ENCODE assay signal across 15 mouse cellular contexts in the genomic region with DNA sequence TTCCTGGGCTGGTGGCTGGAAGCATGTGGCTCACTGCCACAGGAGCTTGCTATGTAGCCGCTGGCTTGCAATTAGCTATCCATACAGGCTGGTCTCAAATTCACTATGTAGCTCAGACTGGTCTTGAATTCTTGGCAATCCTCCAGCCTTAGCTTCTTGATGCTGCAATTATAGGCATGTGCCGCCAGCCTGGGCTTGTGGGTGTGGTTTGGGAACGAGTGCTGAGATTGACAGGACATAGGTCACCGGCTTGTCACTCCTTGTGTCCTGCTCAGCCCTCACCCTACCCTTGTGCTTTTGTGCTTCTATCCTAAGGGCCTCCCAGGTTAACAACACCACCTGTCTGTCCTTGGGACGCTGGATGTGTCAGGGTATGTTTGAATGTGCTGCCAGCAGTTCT.
DNase-seq lines count a peak whose midpoint lies in the region; ATAC-seq and TF ChIP-seq lines count a peak whose summit lies in the region.
"Had no signal": no experiment of that assay in that cellular context is flagged by ENCODE, and none has a peak within 500 bp of the region (broad histone marks: within the 10 kb centered on the region; RNA-seq: fewer than 3 reads in every experiment).

No protein-coding gene starts in this region.

- H3K27ac ChIP-seq in embryonic facial prominence, embryonic 11.5 days (replicated peaks; ENCODE audit: low read depth, low read length): no peak overlapping the region
- H3K27ac ChIP-seq in embryonic facial prominence, embryonic 10.5 days (replicated peaks): no peak overlapping the region
- no peak overlapping the region for H3K27ac ChIP-seq in lung, embryonic 14.5 days (ENCODE audit: low read depth)
- no peak overlapping the region for H3K27ac ChIP-seq in forebrain, embryonic 16.5 days (ENCODE audit: low read length)
- H3K27ac ChIP-seq in stomach, postnatal 0 days (replicated peaks): no peak overlapping the region
- H3K27ac ChIP-seq: liver, embryonic 14.5 days had no signal

- H3K4me2 ChIP-seq in embryonic facial prominence, embryonic 11.5 days (ENCODE audit: low read depth, low read length): no peak overlapping the region
- no peak overlapping the region for H3K4me2 ChIP-seq in lung, embryonic 14.5 days
- no peak overlapping the region for H3K4me2 ChIP-seq in forebrain, embryonic 16.5 days (ENCODE audit: low read length)
- no peak overlapping the region for H3K4me2 ChIP-seq in stomach, postnatal 0 days (replicated peaks; ENCODE audit: low read depth)

- H3K4me3 ChIP-seq in embryonic facial prominence, embryonic 11.5 days (ENCODE audit: low read depth, low read length): no peak overlapping the region
- H3K4me3 ChIP-seq in embryonic facial prominence, embryonic 10.5 days: no peak overlapping the region
- H3K4me3 ChIP-seq in lung, embryonic 14.5 days (ENCODE audit: low read depth, low read length): no peak overlapping the region
- H3K4me3 ChIP-seq in forebrain, embryonic 16.5 days (replicated peaks; ENCODE audit: low read length): no peak overlapping the region
- H3K4me3 ChIP-seq in stomach, postnatal 0 days (ENCODE audit: low read depth, low read length): no peak overlapping the region

- 55% methylated on average over 5 of the region's 5 CpGs for WGBS in embryonic facial prominence, embryonic 11.5 days
- whole genome bisulfite sequencing in embryonic facial prominence, embryonic 10.5 days: 72% methylated on average over 5 of the region's 5 CpGs
- 50% methylated on average over 5 of the region's 5 CpGs for WGBS in lung, embryonic 14.5 days
- WGBS in forebrain, embryonic 16.5 days: 21% methylated on average over 5 of the region's 5 CpGs
- 53% methylated on average over 5 of the region's 5 CpGs for WGBS in stomach, postnatal 0 days

- H3K9me3 ChIP-seq in embryonic facial prominence, embryonic 11.5 days (replicated peaks; ENCODE audit: control insufficient read depth, low read length): no peaks in the 10 kb centered on the region
- 0 out of 2 replicates have a peak, but pooled peaks cover 1% of the 10 kb centered on the region for H3K9me3 ChIP-seq in embryonic facial prominence, embryonic 10.5 days
- no peaks in the 10 kb centered on the region for H3K9me3 ChIP-seq in lung, embryonic 14.5 days (ENCODE audit: low read depth, low read length)
- no peaks in the 10 kb centered on the region for H3K9me3 ChIP-seq in forebrain, embryonic 16.5 days (ENCODE audit: control insufficient read depth, low read length)
- no peaks in the 10 kb centered on the region for H3K9me3 ChIP-seq in stomach, postnatal 0 days (ENCODE audit: control insufficient read depth, low read length)

- H3K4me1 ChIP-seq in embryonic facial prominence, embryonic 11.5 days (ENCODE audit: control insufficient read depth, insufficient read depth, low read length): no peaks in the 10 kb centered on the region
- H3K4me1 ChIP-seq in embryonic facial prominence, embryonic 10.5 days: peaks cover 15% of the 10 kb centered on the region
- H3K4me1 ChIP-seq in lung, embryonic 14.5 days (ENCODE audit: insufficient read depth): no peaks in the 10 kb centered on the region
- peaks cover 14% of the 10 kb centered on the region for H3K4me1 ChIP-seq in forebrain, embryonic 16.5 days (replicated peaks; ENCODE audit: control insufficient read depth, insufficient read depth, low read length)
- H3K4me1 ChIP-seq in stomach, postnatal 0 days (replicated peaks; ENCODE audit: control insufficient read depth, insufficient read depth): no peaks in the 10 kb centered on the region

- DNase-seq in embryonic facial prominence, embryonic 11.5 days (ENCODE audit: low spot score): peak; percentile 58
- DNase-seq in embryonic facial prominence, embryonic 10.5 days (ENCODE audit: low spot score): no peak
- DNase-seq in lung, embryonic 14.5 days: peak; percentile 55
- DNase-seq in lung, postnatal 36 days: no peak
- peak; percentile 60 for DNase-seq in ZHBTc4 (ENCODE audit: low read depth, low spot score)
- no peak for DNase-seq in layer of hippocampus, postnatal 14 days (ENCODE audit: low spot score in 2 of 2)
- DNase-seq in stomach, postnatal 0 days (ENCODE audit: low spot score): no peak
- DNase-seq: adrenal gland, postnatal 10 days; cerebellum, postnatal 25 days; heart, adult 18-20 months; heart, postnatal 10 days; kidney, postnatal 14 days; right cerebral cortex, postnatal 14 days had no signal

- no peaks in the 10 kb centered on the region for H3K36me3 ChIP-seq in embryonic facial prominence, embryonic 11.5 days (replicated peaks; ENCODE audit: control insufficient read depth, insufficient read depth, low read depth, low read length)
- no peaks in the 10 kb centered on the region for H3K36me3 ChIP-seq in embryonic facial prominence, embryonic 10.5 days (replicated peaks)
- H3K36me3 ChIP-seq in lung, embryonic 14.5 days (ENCODE audit: insufficient read depth): no peaks in the 10 kb centered on the region
- no peaks in the 10 kb centered on the region for H3K36me3 ChIP-seq in forebrain, embryonic 16.5 days (ENCODE audit: control insufficient read depth, insufficient read depth)
- no peaks in the 10 kb centered on the region for H3K36me3 ChIP-seq in stomach, postnatal 0 days (ENCODE audit: control insufficient read depth, insufficient read depth, low read length)

- no peak overlapping the region for H3K9ac ChIP-seq in embryonic facial prominence, embryonic 11.5 days (replicated peaks; ENCODE audit: low read length)
- no peak overlapping the region for H3K9ac ChIP-seq in lung, embryonic 14.5 days
- no peak overlapping the region for H3K9ac ChIP-seq in forebrain, embryonic 16.5 days (replicated peaks; ENCODE audit: low read depth, low read length)
- no peak overlapping the region for H3K9ac ChIP-seq in stomach, postnatal 0 days (ENCODE audit: low read length)
- H3K9ac ChIP-seq: liver, embryonic 14.5 days had no signal

- no peak for TF ChIP-seq EP300 in stomach, postnatal 0 days (optimal IDR thresholded peaks at IDR 0.05)

- no peak for TF ChIP-seq CTCF in lung, embryonic 14.5 days (IDR thresholded peaks at IDR 0.05; ENCODE audit: low read depth)
- no peak for TF ChIP-seq CTCF in stomach, postnatal 0 days (IDR thresholded peaks at IDR 0.05; ENCODE audit: low read depth)

- ATAC-seq in embryonic facial prominence, embryonic 11.5 days (replicated peaks; ENCODE audit: insufficient number of reproducible peaks, low FRiP score, low TSS enrichment, low read depth): 0 out of 2 replicates have a peak, but pooled peaks have one; percentile 48
- ATAC-seq in lung, embryonic 14.5 days (ENCODE audit: insufficient read depth): no peak
- peak; percentile 47; the same call in 1 of the 2 replicates for ATAC-seq in forebrain, embryonic 16.5 days
- ATAC-seq in stomach, postnatal 0 days (ENCODE audit: low FRiP score, low TSS enrichment): no peak

- no peaks in the 10 kb centered on the region for H3K27me3 ChIP-seq in embryonic facial prominence, embryonic 11.5 days (ENCODE audit: control insufficient read depth, insufficient read depth, low read length)
- H3K27me3 ChIP-seq in embryonic facial prominence, embryonic 10.5 days (replicated peaks; ENCODE audit: low read depth, poor library complexity, severe bottlenecking): no peaks in the 10 kb centered on the region
- no peaks in the 10 kb centered on the region for H3K27me3 ChIP-seq in lung, embryonic 14.5 days (ENCODE audit: insufficient read depth, low read length)
- H3K27me3 ChIP-seq in forebrain, embryonic 16.5 days (replicated peaks; ENCODE audit: control insufficient read depth, insufficient read depth, low read length): no peaks in the 10 kb centered on the region
- H3K27me3 ChIP-seq in stomach, postnatal 0 days (ENCODE audit: control insufficient read depth, insufficient read depth, low read length): no peaks in the 10 kb centered on the region

Comparison
In these comparisons a context has a peak if more than half of its experiments do, and no peak if none do; other contexts are left out.
1. DNase-seq: peak in embryonic facial prominence, embryonic 11.5 days (single experiment), lung, embryonic 14.5 days (single experiment) and ZHBTc4 (single experiment); none in embryonic facial prominence, embryonic 10.5 days (single experiment), lung, postnatal 36 days (single experiment), layer of hippocampus, postnatal 14 days (0 of 2) and stomach, postnatal 0 days (single experiment).
2. ATAC-seq: peak in embryonic facial prominence, embryonic 11.5 days (single experiment) and forebrain, embryonic 16.5 days (single experiment); none in lung, embryonic 14.5 days (single experiment) and stomach, postnatal 0 days (single experiment).